Mouse (Mus musculus): ENCODE data around the gene Krtap4-7.

GRCm38 (mm10) chr11:99628138-99628537 is 15.8 kb downstream of the Krtap4-7 start, which contains the start of gene Krtap4-1:
- TF ChIP-seq CTCF (conservative IDR thresholded peaks at IDR 0.05; ENCODE audit: insufficient read depth, insufficient read length, low read depth, low read length) (no peak), POLR2A (IDR thresholded peaks at IDR 0.05; ENCODE audit: low read depth, low read length) (no peak)
